Mouse (Mus musculus) layer of hippocampus, adult 9-11 months (tissue): ENCODE data around the gene Gm14401.
A peak's percentile ranks its signal among the peaks of the same experiment; 100 is the strongest.
"Not testable (repeated sequence)": the region's sequence is repeated elsewhere in the genome, so short reads cannot be mapped to it uniquely, and the experiment has no call there.

Experiments used
- DNase-seq: peaks from one replicate; pipeline ENCODE4 v3.0.0; 2022

Gm14401 gene

DNA sequence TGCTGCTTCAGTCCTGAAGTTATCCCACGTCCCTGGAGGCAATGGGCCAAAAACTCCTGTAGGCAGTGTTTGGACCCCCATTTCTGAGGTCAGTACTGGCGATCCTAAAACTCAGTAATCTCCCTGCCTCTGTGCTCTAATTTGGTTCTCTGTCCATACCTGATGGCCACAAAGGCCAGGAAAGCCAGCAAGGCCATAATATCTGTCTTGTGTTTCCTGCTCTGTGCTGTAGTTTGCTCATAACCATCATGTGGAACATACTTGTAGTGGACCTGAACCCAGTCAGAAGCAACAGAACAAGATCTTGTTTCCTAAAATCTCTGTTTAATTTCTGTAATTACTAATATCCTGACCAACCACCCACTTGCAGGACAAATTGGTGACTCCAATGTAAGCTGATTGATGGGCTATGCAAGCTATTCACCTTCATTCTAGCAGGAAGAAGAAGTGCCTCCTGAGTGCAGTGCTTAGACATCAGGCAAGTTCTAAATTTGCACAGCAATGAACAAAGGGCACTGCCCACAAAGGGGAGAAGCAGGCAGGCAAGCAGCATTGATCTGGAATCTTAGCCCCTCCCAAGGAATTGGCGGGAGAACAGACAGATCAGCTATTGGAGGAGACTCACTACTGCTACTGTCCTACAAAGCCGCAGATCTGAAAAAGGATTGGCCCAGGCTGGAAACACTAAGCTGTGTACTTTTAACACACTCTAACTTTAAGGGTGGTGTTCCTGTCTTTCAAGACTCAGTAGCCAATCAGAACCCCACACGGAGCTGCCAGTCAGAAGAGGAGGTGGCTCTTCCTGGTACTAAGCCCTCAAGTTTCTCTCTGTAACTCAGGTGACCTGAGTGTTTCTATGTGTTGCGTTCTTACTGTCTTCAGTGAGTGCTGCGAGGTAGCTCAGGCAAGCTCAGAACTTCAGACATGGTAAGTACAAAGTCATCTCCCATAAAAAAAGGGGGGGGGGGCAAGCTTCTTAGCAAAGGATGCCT lies at the start of gene Gm14401:
Gm14401 (plus strand) TSS at position 889 of the 992 bp plus-strand sequence.
- DNase-seq = not testable (repeated sequence)

GRCm38 (mm10) chr2:177072807-177073206 lies 1.3 kb upstream of the Gm14401 start:
- DNase-seq = not testable (repeated sequence)

- not testable (repeated sequence) for DNase-seq
Observed at GRCm38 (mm10) chr2:177075015-177075414, 895 bp downstream of the Gm14401 start.

- DNase-seq = not testable (repeated sequence)
Observed at GRCm38 (mm10) chr2:177079866-177080265, 5.7 kb downstream of the Gm14401 start.

DNA sequence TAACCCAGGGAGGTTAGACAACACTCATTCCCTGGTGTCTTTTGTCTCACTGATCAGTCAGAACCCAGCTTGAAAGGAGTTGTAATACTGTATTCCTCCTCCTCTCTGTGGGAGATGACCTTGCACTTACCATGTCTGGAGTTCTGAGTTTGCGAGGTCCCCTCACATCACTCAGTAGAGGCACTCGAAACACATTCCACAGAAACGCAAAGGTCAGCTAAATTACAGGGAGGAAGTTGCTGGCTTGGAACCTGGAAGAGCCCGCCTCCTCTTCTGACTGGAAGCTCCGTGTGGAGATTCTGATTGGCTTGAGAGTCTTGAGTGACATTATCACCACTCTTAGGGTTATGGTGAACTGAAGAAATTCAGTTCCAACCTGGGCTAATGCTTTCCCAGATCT lies 35.0 kb downstream of the Gm14401 start:
- not testable (repeated sequence) for DNase-seq

DNA sequence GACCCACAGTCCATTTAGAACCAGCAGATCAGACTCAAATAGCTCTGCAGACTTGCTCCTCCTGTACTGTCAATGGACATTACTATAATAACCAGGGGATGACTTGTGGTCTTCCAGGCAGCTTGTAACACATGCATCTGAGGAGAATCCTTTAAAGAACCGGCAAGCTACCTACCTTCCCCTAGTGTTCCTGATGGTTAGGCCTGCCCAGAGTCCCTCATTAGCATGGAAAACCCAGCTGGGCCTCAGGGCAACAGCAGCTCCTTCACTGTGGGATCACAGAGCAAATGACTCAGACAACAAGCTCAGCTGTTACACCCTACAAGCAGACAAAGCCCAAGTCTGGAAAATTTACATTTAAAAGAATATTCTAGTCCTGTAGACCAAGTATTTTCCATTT lies 55.0 kb downstream of the Gm14401 start:
- DNase-seq = peak; percentile 2
